Mouse (Mus musculus): ENCODE data around the gene Il1r2.

Gene Il1r2

DNA sequence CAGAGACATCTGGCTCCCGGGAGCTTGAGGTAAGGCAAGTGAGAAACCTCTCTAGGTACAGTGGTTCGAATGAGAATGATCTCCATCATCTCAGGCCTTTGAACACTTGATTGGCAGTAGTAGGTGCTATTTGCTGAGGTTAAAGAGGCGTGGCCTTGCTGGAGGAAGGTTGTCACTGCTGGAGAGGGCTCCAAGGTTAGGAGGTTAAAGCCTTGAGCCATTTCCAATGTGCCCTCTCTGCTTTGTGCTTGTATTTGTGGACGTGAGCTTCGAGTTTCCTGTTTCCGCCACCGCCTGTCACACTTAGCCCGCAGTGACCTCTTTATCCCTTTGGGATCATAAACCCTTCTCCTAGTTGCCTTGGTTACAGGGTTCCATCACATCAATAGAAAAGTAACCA is 21.7 kb upstream of the Il1r2 start:
- no peak for TF ChIP-seq GATA4 (IDR thresholded peaks at IDR 0.05; ENCODE audit: insufficient replicate concordance, low read length)

DNA sequence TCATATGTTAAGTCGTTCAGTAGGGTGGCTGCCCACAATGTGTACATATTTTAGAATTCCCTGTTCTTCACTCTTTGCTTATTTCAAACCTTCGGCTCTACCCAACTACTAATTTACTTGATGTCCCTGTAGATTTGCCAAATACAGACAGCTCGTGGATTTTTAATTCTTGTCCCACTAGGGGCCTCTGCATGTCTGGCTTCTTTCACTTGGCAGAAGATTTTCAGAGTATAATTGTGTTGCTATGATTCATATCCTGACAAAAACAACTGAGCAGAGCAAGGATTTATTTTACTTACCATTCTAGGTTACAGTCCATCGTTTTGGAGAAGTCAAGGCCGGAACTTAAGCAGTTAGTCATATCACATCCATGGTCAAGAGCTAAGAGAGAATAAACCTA is 20.8 kb upstream of the Il1r2 start:
- no peak for TF ChIP-seq GATA4 (IDR thresholded peaks at IDR 0.05; ENCODE audit: insufficient replicate concordance, low read length)

DNA sequence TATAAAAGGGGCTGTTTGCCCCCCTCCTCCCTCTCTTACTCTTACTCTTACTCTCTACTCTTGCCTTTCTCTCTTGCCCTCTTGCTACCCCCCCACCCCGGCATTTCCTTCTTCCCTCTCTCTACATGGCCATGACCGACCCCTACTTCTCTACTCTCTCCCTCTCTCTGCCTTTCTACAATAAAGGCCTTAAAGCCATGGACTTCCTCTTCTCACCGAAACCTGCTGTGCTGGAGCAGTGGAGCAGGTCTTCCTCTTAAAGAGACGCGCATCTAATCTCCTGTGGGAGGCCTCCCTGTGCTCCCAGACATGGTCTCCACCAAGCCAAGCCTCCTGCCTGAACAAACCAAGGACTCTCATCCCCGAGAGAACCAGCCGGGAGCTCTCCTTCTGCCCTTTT is 18.8 kb upstream of the Il1r2 start:
- no peak for TF ChIP-seq GATA4 (IDR thresholded peaks at IDR 0.05; ENCODE audit: insufficient replicate concordance, low read length)

DNA sequence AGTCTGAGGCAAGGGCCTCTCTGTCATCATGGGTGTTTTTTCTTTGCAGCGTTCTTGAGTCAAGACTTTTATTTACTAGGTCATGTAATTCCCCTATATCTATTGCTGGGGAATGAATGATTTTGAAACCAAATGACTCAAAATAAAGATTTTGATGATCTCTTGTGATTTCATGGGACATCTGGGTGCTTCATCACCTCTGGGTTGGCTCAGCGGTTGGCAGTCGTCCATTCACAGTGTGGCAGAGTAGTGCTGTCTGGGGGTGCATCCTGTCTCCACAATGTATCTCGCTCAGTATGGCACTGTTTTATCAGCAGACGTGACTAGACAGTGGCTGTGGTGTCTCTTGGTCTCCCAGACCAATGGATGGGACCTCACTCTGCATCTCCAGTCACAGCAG is 17.9 kb upstream of the Il1r2 start:
- TF ChIP-seq GATA4 (IDR thresholded peaks at IDR 0.05; ENCODE audit: insufficient replicate concordance, low read length) = no peak

DNA sequence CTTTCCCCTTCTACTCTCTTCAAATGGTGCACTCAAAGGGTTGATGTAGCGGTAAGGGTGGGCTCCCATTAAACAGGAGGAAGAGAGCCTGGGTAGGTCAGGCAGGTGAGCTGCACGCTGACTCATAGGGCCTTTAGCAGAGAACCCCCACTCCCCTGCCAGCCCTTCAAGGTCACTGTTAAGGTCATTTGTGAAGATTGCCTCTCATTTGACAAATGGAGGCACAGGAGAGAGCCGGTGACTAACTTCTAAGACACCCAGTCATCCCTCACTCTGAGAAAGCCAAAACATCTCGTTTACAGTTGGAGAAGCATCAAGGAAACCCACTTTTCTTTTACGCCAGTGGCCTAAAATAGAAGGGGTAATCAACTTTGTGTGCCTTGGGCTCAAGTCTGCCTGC is 16.5 kb upstream of the Il1r2 start:
- TF ChIP-seq GATA4 (IDR thresholded peaks at IDR 0.05; ENCODE audit: insufficient replicate concordance, low read length) = no peak

DNA sequence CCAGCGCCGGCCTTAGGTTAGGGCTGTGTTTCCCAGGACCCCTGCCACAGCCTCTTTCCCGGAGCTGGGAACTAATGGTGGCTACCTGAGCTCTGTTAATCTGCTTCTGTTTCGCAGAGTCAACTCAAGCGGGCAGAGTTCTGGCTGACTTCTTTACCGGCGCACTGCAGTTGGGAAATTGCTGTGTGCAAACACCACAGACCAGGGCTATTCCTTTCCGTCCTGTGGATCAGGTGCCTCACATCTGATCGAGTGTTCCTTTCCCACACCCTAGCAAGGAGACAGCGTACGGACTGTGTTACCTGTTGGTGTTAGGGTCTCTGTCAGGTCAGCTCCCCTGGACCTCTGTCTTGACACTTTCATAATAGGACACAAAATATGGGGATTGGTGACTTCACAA is 15.9 kb upstream of the Il1r2 start:
- TF ChIP-seq GATA4 (IDR thresholded peaks at IDR 0.05; ENCODE audit: insufficient replicate concordance, low read length) = no peak

DNA sequence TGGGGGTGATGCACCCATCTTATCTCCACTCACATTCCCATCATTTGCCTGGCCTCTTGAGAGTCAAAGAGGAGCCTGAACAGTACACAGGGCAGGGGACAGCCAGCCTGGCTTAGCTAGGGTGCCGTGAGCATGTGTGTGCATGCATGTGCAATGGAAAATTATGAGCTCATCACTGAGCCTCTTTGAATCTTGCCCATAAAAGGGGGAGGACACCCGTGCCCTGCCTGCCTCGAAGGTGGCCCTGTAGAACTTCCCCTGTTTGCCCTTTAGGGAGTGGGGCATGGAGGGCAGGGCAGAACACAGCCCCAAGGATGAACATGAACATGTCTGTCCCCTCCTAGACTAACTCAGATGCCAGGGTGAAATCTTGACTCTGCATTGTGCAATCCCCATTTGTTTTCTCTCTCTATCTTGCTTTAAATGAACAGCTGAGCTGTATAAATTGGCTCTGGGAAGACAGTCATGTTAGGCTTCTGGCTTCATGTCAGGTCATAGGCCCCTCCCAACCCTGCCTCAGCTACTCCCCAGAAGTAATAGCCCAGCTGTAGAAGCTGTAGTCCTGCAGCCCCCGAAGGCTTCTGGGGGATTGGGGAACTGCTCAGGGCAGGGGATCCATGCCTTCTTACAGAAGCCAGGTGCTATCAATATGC is 14.6 kb upstream of the Il1r2 start:
- no peak for TF ChIP-seq GATA4 (IDR thresholded peaks at IDR 0.05; ENCODE audit: insufficient replicate concordance, low read length)

DNA sequence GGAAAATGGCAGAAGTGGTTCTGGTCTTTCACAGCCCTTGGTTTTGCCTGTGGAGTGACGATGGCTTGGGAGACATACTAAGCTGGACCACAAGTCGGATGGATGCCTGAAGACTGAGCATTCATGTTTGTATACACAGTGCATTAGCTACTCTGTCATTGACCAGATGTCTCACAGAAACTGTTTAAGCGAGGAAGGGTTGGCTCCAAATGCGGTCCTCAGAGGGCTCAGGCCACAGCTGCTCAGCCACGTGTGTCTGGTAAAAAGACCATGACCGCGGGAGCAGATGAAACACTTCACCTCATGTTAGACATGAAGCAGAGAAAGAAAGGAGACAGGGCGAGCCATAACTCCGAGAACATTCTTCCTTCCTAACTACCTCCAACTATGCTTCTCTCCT is 12.5 kb upstream of the Il1r2 start:
- no peak for TF ChIP-seq GATA4 (IDR thresholded peaks at IDR 0.05; ENCODE audit: insufficient replicate concordance, low read length)

DNA sequence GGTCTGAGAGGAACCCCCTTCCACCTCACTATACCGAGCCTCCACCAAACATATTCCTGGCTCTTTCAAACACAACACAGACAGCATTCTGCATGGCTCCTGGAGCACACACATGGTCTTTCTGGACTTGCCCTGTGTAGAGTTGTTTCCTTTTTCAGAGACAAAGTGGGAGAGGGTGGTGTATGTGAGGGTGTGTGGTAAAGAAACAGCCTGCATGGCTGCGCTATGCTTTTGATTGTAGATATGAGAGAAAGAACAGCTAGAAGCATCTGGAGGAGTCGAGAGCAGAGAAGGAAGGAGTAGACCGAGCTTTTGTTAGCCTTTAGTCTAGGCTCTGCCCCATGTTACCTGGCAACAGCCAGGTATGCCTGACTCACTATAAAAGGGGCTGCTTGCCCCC is 10.5 kb upstream of the Il1r2 start:
- no peak for TF ChIP-seq GATA4 (IDR thresholded peaks at IDR 0.05; ENCODE audit: insufficient replicate concordance, low read length)

GRCm38 (mm10) chr1:40064508-40064907 is 9.4 kb upstream of the Il1r2 start:
- no peak for TF ChIP-seq GATA4 (IDR thresholded peaks at IDR 0.05; ENCODE audit: insufficient replicate concordance, low read length)

- no peak for TF ChIP-seq GATA4 (IDR thresholded peaks at IDR 0.05; ENCODE audit: insufficient replicate concordance, low read length)
Measured at GRCm38 (mm10) chr1:40072558-40072957, 1.3 kb upstream of the Il1r2 start.

GRCm38 (mm10) chr1:40077328-40077727 is 3.4 kb downstream of the Il1r2 start:
- TF ChIP-seq GATA4 (IDR thresholded peaks at IDR 0.05; ENCODE audit: insufficient replicate concordance, low read length) = no peak

- TF ChIP-seq GATA4 (IDR thresholded peaks at IDR 0.05; ENCODE audit: insufficient replicate concordance, low read length) = no peak
Measured at GRCm38 (mm10) chr1:40081041-40081440, 7.2 kb downstream of the Il1r2 start.

DNA sequence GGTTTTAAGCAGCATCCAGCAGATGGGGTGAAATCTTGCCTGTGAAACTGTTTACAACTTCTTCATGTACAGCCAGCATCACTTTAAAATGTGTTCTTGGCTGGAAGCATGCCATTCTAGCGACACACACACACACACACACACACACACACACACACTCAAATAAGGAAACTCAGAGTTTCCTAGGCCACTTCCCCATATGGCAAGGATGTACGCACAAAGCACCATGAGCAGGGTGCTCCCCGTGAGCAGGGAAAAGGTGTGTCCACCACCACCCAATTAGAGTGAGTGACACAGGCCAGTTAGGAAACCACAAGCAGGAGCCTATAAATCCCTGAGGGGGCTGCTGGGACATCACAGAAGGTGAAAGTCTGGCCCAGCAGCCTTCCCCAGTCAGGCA is 10.5 kb downstream of the Il1r2 start:
- no peak for TF ChIP-seq GATA4 (IDR thresholded peaks at IDR 0.05; ENCODE audit: insufficient replicate concordance, low read length)

GRCm38 (mm10) chr1:40085403-40086182 is 11.7 kb downstream of the Il1r2 start:
- TF ChIP-seq GATA4 (IDR thresholded peaks at IDR 0.05; ENCODE audit: insufficient replicate concordance, low read length) = no peak

DNA sequence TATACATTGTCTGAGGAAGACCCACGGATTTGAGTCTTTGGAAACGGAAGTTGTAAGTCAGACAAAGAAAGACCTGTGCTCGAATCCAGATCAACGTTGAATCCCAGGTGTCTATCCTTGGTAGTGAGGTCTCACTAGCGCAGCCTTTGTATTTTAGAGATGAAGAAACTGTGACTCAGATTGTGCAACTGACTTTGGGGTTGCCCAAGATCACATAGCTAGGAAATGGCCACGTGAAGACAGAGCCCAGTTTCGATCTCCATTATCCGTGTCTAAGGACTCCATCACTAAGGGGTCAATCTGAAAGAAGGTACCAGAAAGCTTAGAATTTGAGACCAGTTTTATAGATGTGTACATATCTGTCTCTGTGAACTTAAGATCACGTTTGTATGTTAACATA is 17.3 kb downstream of the Il1r2 start:
- no peak for TF ChIP-seq GATA4 (IDR thresholded peaks at IDR 0.05; ENCODE audit: insufficient replicate concordance, low read length)

DNA sequence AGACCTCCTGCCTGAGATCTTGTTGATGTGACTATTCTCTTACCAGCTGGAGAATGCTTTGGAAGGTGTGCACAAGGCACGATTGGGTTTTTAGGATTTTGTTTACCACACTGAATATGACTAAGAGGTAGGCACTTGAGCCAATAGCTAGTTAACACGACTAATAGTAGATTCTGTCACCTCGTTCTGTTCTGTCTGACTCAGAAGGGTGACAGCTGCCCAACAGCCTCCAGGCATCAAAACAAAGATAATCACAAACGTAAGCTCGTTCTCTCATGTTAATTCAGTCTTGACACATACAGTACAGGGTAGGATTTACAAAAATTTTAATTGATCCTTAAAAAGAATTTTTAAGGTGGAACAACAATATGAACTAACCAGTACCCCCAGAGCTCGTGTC is 18.7 kb downstream of the Il1r2 start:
- TF ChIP-seq GATA4 (IDR thresholded peaks at IDR 0.05; ENCODE audit: insufficient replicate concordance, low read length) = no peak
